Mouse (Mus musculus) fat pad, adult 2 months (tissue): ENCODE results near the gene Klrd1.
"Not testable (repeated sequence)": the region's sequence is repeated elsewhere in the genome, so short reads cannot be mapped to it uniquely, and the experiment has no call there.

ENCODE experiments used
- DNase-seq: peaks from one replicate; pipeline ENCODE4 v3.0.0-alpha.2; 2011; ENCODE audit warnings: low read depth, low spot score; ENCODE audit errors: extremely low read depth

The Klrd1 gene

DNA sequence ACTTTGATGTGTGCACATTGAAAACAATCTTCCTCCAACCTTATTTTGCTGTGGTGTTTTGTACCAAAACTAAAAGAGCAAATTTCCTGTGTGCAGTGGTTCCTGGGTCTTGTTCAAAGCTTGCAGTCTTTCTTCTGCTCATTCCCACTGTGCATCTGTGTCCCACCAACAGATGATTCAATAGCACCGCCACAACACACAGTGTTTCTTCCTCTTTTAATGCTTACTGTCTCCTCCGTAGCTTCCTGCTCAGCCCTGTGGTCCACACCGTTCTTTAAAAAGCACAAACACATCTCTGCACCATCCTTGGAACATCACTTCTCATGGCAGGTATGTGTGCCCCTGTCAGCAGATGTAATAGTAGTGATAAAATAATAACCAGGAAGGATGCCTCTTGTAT is at the start of gene Klrd1:
Gene Klrd1, plus strand, starts transcription at position 275 of the 400 bp plus-strand sequence.
- DNase-seq = no peak

- DNase-seq = no peak
Observed at GRCm38 (mm10) chr6:129541931-129542330, 49.7 kb upstream of the Klrd1 start.

DNA sequence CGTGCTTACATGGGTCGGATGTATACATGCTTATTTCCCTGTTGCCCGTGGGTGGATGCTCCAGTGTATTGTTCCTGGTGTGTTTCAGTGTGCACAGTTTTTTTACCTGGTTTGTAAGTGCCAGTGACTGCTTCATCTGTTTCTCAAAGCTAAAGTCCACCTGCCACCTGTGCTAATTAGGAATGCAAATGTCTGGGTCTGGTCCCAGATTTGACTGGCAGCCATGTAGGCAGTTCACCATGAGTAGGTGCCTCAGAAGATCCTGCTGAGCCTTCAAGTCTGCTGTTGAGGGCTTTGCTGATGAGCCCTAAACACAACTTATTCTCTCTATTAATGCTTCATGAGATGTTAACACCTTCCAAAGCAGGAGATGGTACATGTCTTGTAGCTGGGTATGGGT is 49.0 kb upstream of the Klrd1 start:
- no peak for DNase-seq

- DNase-seq = no peak
Observed at GRCm38 (mm10) chr6:129543709-129544606, 47.6 kb upstream of the Klrd1 start.

DNA sequence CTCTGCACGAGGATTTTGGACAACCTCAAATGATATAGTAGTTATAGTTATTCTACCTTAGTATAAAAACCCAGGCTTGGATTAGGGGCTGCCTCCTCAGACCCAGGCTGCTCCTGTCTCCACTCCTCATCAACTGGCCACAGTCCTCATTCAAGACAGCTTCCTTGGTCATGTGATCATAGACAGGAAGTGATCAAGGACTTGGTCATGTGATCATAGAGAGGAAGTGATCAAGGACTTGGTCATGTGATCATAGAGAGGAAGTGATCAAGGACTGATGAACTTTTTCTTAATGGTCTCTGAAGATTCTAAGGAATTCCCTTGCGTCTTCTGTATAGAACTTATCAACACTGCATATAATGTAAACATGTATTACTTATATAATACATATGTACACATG is 44.3 kb upstream of the Klrd1 start:
- no peak for DNase-seq

- no peak for DNase-seq
Observed at GRCm38 (mm10) chr6:129548009-129548408, 43.6 kb upstream of the Klrd1 start.

DNA sequence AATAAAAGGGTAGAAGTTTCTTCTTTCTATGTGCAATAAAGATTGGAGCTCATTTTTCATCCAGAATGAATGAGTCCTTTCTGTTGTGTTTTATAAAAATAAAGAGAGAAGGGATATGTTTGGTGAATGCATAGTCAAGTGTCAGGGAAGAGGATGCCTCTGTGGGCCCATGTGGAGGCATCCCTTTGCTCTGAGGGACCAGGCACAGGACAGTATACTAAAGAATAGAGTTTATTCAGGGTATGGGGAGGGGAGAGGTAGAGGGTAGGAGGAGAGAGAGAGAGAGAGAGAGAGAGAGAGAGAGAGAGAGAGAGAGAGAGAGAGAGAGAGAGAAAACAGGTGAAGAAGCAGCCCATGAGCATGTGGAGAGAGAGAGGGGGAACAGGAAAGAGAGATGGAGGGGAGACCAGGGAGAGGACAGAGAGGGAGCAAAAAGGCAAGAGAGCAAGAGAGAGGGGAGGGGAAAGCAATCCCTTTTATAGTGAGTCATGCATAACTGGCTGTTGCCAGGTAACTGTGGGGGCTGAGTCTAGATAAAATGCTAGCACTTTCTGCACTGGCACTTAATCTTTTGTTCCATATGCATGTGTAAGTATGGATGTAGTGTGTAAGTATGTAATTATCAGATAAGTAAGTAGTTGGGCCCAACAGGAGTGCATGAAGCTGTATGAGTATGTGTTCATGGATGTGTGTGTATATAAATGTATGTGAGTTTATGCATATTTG is 34.1 kb upstream of the Klrd1 start:
- DNase-seq = no peak

GRCm38 (mm10) chr6:129558946-129559640 is 32.5 kb upstream of the Klrd1 start:
- no peak for DNase-seq

DNA sequence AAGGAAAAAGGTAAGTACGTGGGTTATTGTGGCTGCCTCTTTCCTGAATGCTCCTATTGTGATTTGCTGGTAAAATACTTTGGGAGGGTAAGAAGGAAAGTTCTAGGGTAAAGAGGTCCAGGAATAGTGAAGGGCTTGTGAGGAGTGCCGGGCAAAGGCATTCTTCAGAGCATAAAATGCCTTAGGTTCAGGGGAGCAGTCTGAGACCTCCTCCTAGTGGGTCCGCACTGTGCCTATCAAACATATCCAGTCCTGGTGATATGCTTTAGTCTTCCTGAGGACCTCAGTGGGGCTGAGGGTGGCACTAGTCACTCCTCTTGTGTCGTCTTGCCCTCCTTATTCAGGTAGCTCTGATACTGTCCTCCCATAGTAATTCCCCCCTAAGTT is 31.9 kb upstream of the Klrd1 start:
- DNase-seq = no peak

DNA sequence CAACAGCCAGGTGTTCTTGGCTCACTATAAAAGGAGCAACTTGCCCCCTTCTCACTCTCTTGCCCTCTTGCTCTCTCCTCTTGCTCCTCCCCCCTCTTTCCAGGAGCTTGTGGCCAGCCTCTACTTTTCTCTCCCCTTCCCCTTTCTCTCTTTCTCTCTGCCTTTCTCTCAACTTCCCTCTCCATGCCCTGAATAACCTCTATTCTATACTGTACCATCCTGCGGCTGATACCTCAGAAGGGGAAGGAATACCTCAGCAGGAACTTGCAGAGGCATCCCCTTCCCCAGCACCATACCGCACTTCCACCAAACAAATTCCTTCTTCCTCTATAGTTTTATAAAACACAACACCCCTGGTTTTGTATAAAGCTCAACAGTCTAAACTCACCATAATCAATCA is 26.3 kb upstream of the Klrd1 start:
- no peak for DNase-seq

- DNase-seq = no peak
Observed at GRCm38 (mm10) chr6:129575315-129575714, 16.3 kb upstream of the Klrd1 start.

DNA sequence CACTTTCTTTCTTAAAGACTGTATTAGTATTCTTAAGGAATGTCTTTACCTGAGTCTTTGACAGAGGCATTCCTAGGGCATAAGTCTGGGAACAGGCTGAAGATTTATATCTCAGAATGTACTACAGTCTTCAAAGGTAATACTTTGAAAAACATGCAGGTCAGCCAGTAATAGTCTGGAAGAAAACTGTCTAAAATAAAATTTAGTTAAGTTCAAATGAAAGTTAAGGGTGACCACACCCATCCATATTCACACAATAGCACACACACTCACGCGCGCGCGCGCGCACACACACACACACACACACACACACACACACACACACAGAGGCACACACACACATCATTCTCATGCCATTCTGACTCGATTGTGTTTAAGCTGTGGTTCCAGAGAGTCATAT is 14.0 kb upstream of the Klrd1 start, which contains the start of gene Klre1:
Gene Klre1, plus strand, starts transcription at position 301 of the 400 bp plus-strand sequence.
- DNase-seq = no peak

DNA sequence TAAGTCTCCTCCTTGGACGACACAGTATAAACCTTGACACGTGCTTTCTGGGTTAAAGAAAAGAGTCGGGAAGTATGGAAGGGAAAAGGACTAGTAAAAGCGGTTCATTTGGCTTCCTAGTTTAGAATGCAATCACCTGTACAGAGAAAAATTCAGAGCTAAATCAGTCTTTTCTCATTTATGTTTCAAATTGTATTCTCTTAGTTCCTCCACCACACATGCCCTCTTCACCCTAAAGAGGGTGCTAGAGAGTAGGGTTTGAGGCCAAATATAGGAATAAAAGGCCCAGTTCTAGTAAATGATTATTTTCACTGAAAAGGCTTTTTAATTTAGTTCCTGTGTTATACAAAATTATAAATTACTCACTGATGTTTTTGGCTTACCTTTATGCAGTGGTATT is 10.3 kb upstream of the Klrd1 start:
- no peak for DNase-seq

GRCm38 (mm10) chr6:129581896-129582295 is 9.7 kb upstream of the Klrd1 start:
- DNase-seq = no peak

DNA sequence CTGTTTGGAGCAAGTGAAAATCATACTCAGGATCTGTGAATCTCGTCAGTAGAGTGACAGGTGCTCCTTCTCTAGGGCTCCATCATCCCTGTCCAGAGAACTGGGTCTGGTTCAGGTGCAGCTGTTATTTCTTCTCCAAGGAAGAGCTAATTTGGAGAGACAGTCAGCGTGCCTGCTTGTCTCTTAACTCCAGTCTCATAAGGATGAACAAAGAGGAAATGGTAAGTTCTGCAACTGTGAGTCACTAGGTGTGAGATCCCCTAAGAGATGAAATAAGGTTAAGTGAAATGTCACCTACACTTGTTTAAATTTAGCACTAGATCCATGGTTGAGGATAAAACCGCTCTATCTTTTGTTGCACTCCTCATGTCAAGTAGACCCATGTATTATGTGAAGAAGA is 8.6 kb upstream of the Klrd1 start:
- DNase-seq = no peak

DNA sequence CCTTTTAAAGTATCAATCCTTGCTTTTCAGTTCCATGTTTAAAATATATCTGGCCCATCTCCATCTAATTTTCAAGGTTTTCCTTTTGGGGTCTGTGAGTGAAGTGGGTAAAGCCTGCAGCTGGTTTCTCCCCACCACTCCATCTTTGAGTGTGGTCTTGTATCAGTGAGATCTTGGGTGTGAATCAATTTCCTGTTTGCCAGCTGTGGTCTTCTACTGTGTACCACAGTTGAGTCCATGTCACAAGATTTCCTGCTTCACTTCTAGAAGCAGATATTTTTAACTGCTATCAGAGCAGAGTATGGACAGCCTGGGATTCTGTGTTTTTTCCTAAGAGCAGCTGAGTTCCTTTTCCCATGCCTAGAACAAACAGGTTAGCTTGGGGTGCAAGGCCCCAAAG is 16.8 kb downstream of the Klrd1 start:
- DNase-seq = no peak

DNA sequence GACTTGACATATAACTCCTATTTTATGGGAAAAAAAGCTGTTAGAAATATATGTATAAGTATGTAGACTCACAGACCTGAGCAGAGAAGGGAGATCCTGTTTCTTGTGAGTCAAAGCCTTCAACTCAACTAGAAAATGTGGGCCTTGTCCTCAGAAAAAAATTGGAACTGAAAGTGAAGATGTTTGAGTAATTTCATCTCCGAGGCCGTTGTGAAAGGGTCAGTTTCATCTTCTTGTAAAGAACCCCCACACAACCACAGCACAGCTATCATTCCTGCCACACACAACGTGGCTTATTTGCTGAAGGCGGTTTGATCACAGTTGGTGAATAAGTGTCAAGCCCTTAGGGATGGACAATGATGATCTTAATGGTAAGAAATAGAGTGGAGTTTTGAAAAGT is 32.2 kb downstream of the Klrd1 start, which contains the start of gene Klrk1:
Gene Klrk1, minus strand, starts transcription at position 130 of the 400 bp plus-strand sequence.
- DNase-seq = no peak

GRCm38 (mm10) chr6:129631046-129631445 is 39.5 kb downstream of the Klrd1 start:
- DNase-seq = not testable (repeated sequence)

DNA sequence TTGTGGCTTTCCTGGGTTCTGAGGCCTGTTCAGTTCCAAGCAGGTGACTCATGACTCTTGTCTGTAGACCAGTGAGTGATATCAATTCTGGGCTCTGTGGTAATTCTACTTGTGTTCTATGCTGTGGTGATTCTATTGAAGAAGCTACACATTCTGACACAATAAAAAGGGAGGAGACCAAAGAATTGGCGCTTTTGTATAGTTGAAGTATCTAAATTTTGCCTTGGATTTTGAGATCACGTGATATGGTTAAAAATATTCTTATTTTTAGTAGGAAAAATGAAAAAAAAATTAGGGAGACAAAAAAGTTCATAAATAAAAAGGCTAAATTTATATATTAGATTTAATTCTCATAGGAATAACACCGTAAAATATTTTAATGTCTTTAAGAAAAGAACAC is 51.7 kb downstream of the Klrd1 start, which contains the start of gene Klrc3:
Gene Klrc3, minus strand, starts transcription at position 101 of the 400 bp plus-strand sequence.
- not testable (repeated sequence) for DNase-seq

GRCm38 (mm10) chr6:129644054-129644453 is 52.5 kb downstream of the Klrd1 start:
- DNase-seq = not testable (repeated sequence)
